Mouse (Mus musculus) ovary, postnatal 14 days (tissue): ENCODE measurements around the gene Unc93a.
"Not testable (repeated sequence)": the region's sequence is repeated elsewhere in the genome, so short reads cannot be mapped to it uniquely, and the experiment has no call there.

Source experiments
- DNase-seq: peaks from one replicate; pipeline ENCODE4 v3.0.0; 2022; ENCODE audit warnings: low spot score

Unc93a gene

GRCm38 (mm10) chr17:13067864-13068385 is 63.7 kb downstream of the Unc93a start:
- not testable (repeated sequence) for DNase-seq

GRCm38 (mm10) chr17:13062882-13063281 is 68.7 kb downstream of the Unc93a start:
- DNase-seq, result not testable (repeated sequence)

- DNase-seq, result not testable (repeated sequence)
These were observed 70.8 kb downstream of the Unc93a start, which contains the start of gene Tcp10b for GRCm38 (mm10) chr17:13060804-13061203. TSS of gene Tcp10b (plus strand) at chr17:13061104.
